Mouse (Mus musculus): Measurements from ENCODE around the gene Flrt1. TPM values are rescaled to one million over a fixed set of nuclear protein-coding genes. Genes with fewer than 3 reads are reported as not detected.
"Not testable (repeated sequence)": the region's sequence is repeated elsewhere in the genome, so short reads cannot be mapped to it uniquely, and the experiment has no call there.

The Flrt1 gene
- polyA plus RNA-seq, 1 experiment = 5.3 TPM

- Histone ChIP-seq H3K4me3 (ENCODE audit: insufficient read depth, low read length) (no peak overlapping the region), H3K4me1 (ENCODE audit: control insufficient read depth, insufficient read depth, low read length) (peaks cover 9% of the 10 kb centered on the region), H3K27ac (ENCODE audit: insufficient read depth, low read length) (peak overlapping the region; percentile 98)
- no peak for TF ChIP-seq POLR2A (IDR thresholded peaks at IDR 0.05; ENCODE audit: low read depth, low read length)
- TF ChIP-seq CTCF (IDR thresholded peaks at IDR 0.05; ENCODE audit: borderline replicate concordance, insufficient read depth, low read length) = no peak
Observed at GRCm38 (mm10) chr19:7054772-7055171, 50.8 kb downstream of the Flrt1 start.

- not testable (repeated sequence) for H3K27ac ChIP-seq (ENCODE audit: insufficient read depth, low read length); H3K4me3 ChIP-seq (ENCODE audit: insufficient read depth, low read length); H3K4me1 ChIP-seq (ENCODE audit: control insufficient read depth, insufficient read depth, low read length)
Observed at GRCm38 (mm10) chr19:7053382-7053781, 52.1 kb downstream of the Flrt1 start.

GRCm38 (mm10) chr19:7044706-7045105, 60.8 kb downstream of the Flrt1 start:
- Histone ChIP-seq H3K4me1 (ENCODE audit: control insufficient read depth, insufficient read depth, low read length) (peaks cover 15% of the 10 kb centered on the region), H3K4me3 (ENCODE audit: insufficient read depth, low read length) (no peak overlapping the region), H3K27ac (ENCODE audit: insufficient read depth, low read length) (peak overlapping the region; percentile 50)
- no peak for TF ChIP-seq CTCF (IDR thresholded peaks at IDR 0.05; ENCODE audit: borderline replicate concordance, insufficient read depth, low read length)
- TF ChIP-seq POLR2A (IDR thresholded peaks at IDR 0.05; ENCODE audit: low read depth, low read length) = no peak

GRCm38 (mm10) chr19:7044279-7044678, 61.2 kb downstream of the Flrt1 start:
- no peak overlapping the region for H3K4me3 ChIP-seq (ENCODE audit: insufficient read depth, low read length)
- H3K27ac ChIP-seq (ENCODE audit: insufficient read depth, low read length) = peak overlapping the region; percentile 50
- H3K4me1 ChIP-seq (ENCODE audit: control insufficient read depth, insufficient read depth, low read length) = peaks cover 15% of the 10 kb centered on the region
- TF ChIP-seq CTCF (IDR thresholded peaks at IDR 0.05; ENCODE audit: borderline replicate concordance, insufficient read depth, low read length) (no peak), POLR2A (IDR thresholded peaks at IDR 0.05; ENCODE audit: low read depth, low read length) (no peak)

Other genes starting within 250 kb of the Flrt1 start
- gene Ccdc88b, start 247.5 kb downstream of the Flrt1 start, polyA plus RNA-seq (2011; ENCODE audit: insufficient read length, low read depth, missing spikeins) = 0.18 TPM in 1 of 2 replicates, not detected in the other
- gene Trmt112, start 196.0 kb downstream of the Flrt1 start, polyA plus RNA-seq (2011; ENCODE audit: insufficient read length, low read depth, missing spikeins) = 61.4 and 74.9 TPM in 2 replicates
- gene Prdx5, start 195.6 kb downstream of the Flrt1 start, polyA plus RNA-seq (2011; ENCODE audit: insufficient read length, low read depth, missing spikeins) = 161 and 235 TPM in 2 replicates
- gene Esrra, start 183.9 kb downstream of the Flrt1 start, polyA plus RNA-seq (2011; ENCODE audit: insufficient read length, low read depth, missing spikeins) = 18.6 and 19.7 TPM in 2 replicates
- 0.57 TPM in 1 of 2 replicates, not detected in the other for gene Catsperz, start 180.3 kb downstream of the Flrt1 start, polyA plus RNA-seq (2011; ENCODE audit: insufficient read length, low read depth, missing spikeins)
- gene Kcnk4, start 171.2 kb downstream of the Flrt1 start, polyA plus RNA-seq (2011; ENCODE audit: insufficient read length, low read depth, missing spikeins) = not detected in 2 replicates
- gene Bad, start 163.9 kb downstream of the Flrt1 start, polyA plus RNA-seq (2011; ENCODE audit: insufficient read length, low read depth, missing spikeins) = 31.0 and 40.3 TPM in 2 replicates
- 26.5 and 26.7 TPM in 2 replicates for gene Gpr137, start 163.2 kb downstream of the Flrt1 start, polyA plus RNA-seq (2011; ENCODE audit: insufficient read length, low read depth, missing spikeins)
- gene Ppp1r14b, start 130.8 kb downstream of the Flrt1 start, polyA plus RNA-seq (2011; ENCODE audit: insufficient read length, low read depth, missing spikeins) = 161 and 202 TPM in 2 replicates
- gene Plcb3, start 129.3 kb downstream of the Flrt1 start, polyA plus RNA-seq (2011; ENCODE audit: insufficient read length, low read depth, missing spikeins) = 56.2 and 69.3 TPM in 2 replicates
- 35.9 and 37.0 TPM in 2 replicates for gene Fkbp2, start 125.2 kb downstream of the Flrt1 start, polyA plus RNA-seq (2011; ENCODE audit: insufficient read length, low read depth, missing spikeins)
- 24.5 and 29.6 TPM in 2 replicates for gene Vegfb, start 118.1 kb downstream of the Flrt1 start, polyA plus RNA-seq (2011; ENCODE audit: insufficient read length, low read depth, missing spikeins)
- gene Dnajc4, start 113.2 kb downstream of the Flrt1 start, polyA plus RNA-seq (2011; ENCODE audit: insufficient read length, low read depth, missing spikeins) = 15.0 and 22.2 TPM in 2 replicates
- 11.4 and 16.9 TPM in 2 replicates for gene Nudt22, start 109.6 kb downstream of the Flrt1 start, polyA plus RNA-seq (2011; ENCODE audit: insufficient read length, low read depth, missing spikeins)
- 4.4 and 5.1 TPM in 2 replicates for gene Trpt1, start 109.6 kb downstream of the Flrt1 start, polyA plus RNA-seq (2011; ENCODE audit: insufficient read length, low read depth, missing spikeins)
- gene Fermt3, start 86.3 kb downstream of the Flrt1 start, polyA plus RNA-seq (2011; ENCODE audit: insufficient read length, low read depth, missing spikeins) = 0.35 and 1.3 TPM in 2 replicates
- 192 and 195 TPM in 2 replicates for gene Stip1, start 65.8 kb downstream of the Flrt1 start, polyA plus RNA-seq (2011; ENCODE audit: insufficient read length, low read depth, missing spikeins)
- gene Macrod1, start 48.9 kb downstream of the Flrt1 start, polyA plus RNA-seq (2011; ENCODE audit: insufficient read length, low read depth, missing spikeins) = 3.6 and 5.2 TPM in 2 replicates
- 116 and 134 TPM in 2 replicates for gene Otub1, start 100.6 kb upstream of the Flrt1 start, polyA plus RNA-seq (2011; ENCODE audit: insufficient read length, low read depth, missing spikeins)
- 456 and 560 TPM in 2 replicates for gene Cox8a, start 111.9 kb upstream of the Flrt1 start, polyA plus RNA-seq (2011; ENCODE audit: insufficient read length, low read depth, missing spikeins)
- gene Naa40, start 135.5 kb upstream of the Flrt1 start, polyA plus RNA-seq (2011; ENCODE audit: insufficient read length, low read depth, missing spikeins) = 23.4 and 24.8 TPM in 2 replicates
- gene Rcor2, start 161.6 kb upstream of the Flrt1 start, polyA plus RNA-seq (2011; ENCODE audit: insufficient read length, low read depth, missing spikeins) = 10.3 and 11.6 TPM in 2 replicates
- gene Mark2, start 236.1 kb upstream of the Flrt1 start, polyA plus RNA-seq (2011; ENCODE audit: insufficient read length, low read depth, missing spikeins) = 36.5 and 38.5 TPM in 2 replicates

Measured in embryonic fibroblast, embryonic 13.5 days (primary cell).